Mouse (Mus musculus): ENCODE measurements around the gene Gm37240. TPM values are rescaled to one million over a fixed set of nuclear protein-coding genes. Genes with fewer than 3 reads are reported as not detected.

The Gm37240 gene
- polyA plus RNA-seq, 1 experiment from 2014 or later, result 3.0 TPM

DNA sequence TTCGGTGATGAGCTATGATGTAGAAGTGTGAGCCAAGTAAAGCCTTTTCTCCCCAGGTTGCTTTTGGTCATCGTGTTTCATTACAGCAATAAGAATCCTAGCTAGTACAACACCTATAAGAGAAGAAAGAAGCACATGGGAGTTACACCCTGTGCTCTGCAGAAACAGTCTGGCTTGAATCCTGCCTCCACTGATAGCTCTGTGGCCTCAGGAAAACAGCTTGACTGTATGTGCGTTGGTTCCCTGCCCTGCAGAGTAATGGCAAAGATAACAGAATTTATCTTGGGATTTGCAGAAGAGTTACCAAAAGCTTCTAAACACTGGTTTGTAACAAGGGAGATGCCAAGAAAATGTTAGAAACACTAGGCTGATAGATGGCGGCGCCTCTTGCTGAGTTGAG, 75.3 kb downstream of the Gm37240 start:
- 70% methylated on average over 5 of the region's 5 CpGs for whole genome bisulfite sequencing
- DNase-seq (ENCODE audit: low spot score), result no peak
- no peaks in the 10 kb centered on the region for H3K36me3 ChIP-seq

DNA sequence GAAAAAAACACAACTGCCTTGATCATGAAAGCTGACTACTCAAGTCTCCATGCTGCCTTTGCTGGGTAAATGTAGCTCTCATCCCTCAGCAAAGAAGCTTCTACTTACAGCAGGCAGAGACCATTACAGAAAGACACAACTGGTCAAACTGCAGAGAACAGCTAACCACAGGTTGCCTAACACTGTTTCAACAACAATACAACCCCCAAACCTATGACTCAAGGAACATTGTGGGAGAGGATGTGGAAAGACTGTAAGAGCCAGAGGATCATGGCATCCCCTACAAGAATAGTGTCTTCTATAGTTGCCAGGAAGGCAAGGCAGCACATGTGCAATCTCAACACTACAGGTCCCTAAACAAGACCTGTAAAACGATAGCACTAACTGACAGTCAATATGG, 94.2 kb downstream of the Gm37240 start:
- H3K9me3 ChIP-seq, result no peaks in the 10 kb centered on the region
- no peaks in the 10 kb centered on the region for H3K4me1 ChIP-seq
- H3K27me3 ChIP-seq (ENCODE audit: insufficient read depth, poor library complexity, severe bottlenecking), result no peaks in the 10 kb centered on the region
- H3K36me3 ChIP-seq, result no peaks in the 10 kb centered on the region
- H3K27ac ChIP-seq, result no peak overlapping the region
- no peak for DNase-seq (ENCODE audit: low spot score)
- H3K4me3 ChIP-seq, result no peak overlapping the region
- 84% methylated on average over 1 of the region's 1 CpGs for whole genome bisulfite sequencing

More for the DNA sequence above, 75.3 kb downstream of the Gm37240 start:
- Histone ChIP-seq H3K4me3 (no peak overlapping the region), H3K4me1 (peaks cover 22% of the 10 kb centered on the region), H3K27ac (no peak overlapping the region), H3K9me3 (no peaks in the 10 kb centered on the region), H3K27me3 (ENCODE audit: insufficient read depth, poor library complexity, severe bottlenecking) (no peaks in the 10 kb centered on the region)

DNA sequence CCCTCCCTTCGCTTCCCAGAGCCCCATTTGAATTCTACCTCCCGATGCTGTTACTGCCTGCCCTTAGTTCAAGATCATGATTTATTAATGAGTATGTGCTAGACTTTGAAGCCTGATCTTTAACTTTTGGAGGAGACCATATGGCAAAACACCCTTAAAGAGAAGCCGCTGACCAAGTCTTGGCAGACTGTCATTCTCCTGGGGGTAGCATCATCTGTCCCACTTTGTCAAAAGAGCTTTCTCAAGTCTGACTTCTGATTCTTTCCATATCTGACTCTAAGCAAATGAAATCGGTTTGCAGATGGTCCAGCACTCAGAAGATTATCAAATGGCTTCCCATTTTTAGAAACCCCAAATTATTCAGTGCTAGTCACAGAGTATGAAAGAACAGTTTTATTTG, 97.6 kb downstream of the Gm37240 start:
- Histone ChIP-seq H3K4me3 (no peak overlapping the region), H3K9me3 (no peaks in the 10 kb centered on the region), H3K4me1 (no peaks in the 10 kb centered on the region), H3K27me3 (ENCODE audit: insufficient read depth, poor library complexity, severe bottlenecking) (no peaks in the 10 kb centered on the region), H3K27ac (no peak overlapping the region), H3K36me3 (no peaks in the 10 kb centered on the region)
- WGBS, result 81% methylated on average over 4 of the region's 4 CpGs
- DNase-seq (ENCODE audit: low spot score), result no peak

DNA sequence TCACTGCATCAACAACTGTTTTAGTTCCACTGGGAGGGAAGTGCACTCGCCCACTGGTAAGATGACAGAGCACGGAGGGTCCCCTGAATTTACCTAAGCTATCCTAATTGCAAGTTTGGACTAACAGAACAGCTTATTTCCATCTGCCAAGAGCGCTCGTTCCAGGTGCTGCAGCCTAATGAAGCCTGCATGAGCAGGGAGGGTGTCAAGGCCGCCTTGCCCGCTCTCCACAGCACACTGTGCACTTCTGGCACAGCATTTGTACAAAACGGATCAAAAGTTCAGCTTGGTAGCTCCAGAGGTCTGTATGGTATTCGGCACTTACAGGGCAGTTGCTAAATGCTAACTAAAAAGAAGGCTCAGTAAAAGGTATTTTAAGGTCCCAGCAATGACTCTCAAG, 100.8 kb downstream of the Gm37240 start:
- 85% methylated on average over 8 of the region's 8 CpGs for WGBS
- Histone ChIP-seq H3K27me3 (ENCODE audit: insufficient read depth, poor library complexity, severe bottlenecking) (no peaks in the 10 kb centered on the region), H3K27ac (no peak overlapping the region), H3K36me3 (no peaks in the 10 kb centered on the region), H3K9me3 (no peaks in the 10 kb centered on the region), H3K4me1 (no peaks in the 10 kb centered on the region), H3K4me3 (no peak overlapping the region)
- no peak for DNase-seq (ENCODE audit: low spot score)

DNA sequence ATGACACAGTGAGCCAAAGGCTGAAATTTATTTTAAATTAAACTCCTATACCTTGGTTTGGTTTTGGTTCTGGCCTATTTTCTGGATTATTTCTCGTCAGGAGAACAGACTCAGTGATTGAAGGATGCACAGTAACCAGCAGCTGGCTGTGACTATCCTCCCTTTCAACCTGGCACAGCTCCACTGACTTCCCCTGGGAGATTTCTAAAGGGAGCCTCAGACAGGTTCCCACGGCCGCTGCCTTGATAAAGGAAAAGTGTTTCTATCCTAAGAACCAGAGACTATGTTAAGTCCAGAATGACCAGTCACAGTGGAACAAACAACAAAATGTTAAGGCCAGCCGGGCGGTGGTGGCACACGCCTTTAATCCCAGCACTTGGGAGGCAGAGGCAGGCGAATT, 106.4 kb downstream of the Gm37240 start:
- DNase-seq (ENCODE audit: low spot score), result peak; percentile 72
- H3K4me1 ChIP-seq, result peaks cover 10% of the 10 kb centered on the region; the same call in 1 of the 2 replicates
- H3K36me3 ChIP-seq, result no peaks in the 10 kb centered on the region
- H3K9me3 ChIP-seq, result no peaks in the 10 kb centered on the region
- H3K27ac ChIP-seq, result no peak overlapping the region
- 64% methylated on average over 7 of the region's 7 CpGs for WGBS
- H3K4me3 ChIP-seq, result no peak overlapping the region
- no peaks in the 10 kb centered on the region for H3K27me3 ChIP-seq (ENCODE audit: insufficient read depth, poor library complexity, severe bottlenecking)

- H3K27me3 ChIP-seq (ENCODE audit: insufficient read depth, poor library complexity, severe bottlenecking), result no peaks in the 10 kb centered on the region
- no peak for DNase-seq (ENCODE audit: low spot score)
- H3K4me3 ChIP-seq, result no peak overlapping the region
- H3K36me3 ChIP-seq, result no peaks in the 10 kb centered on the region
- 79% methylated on average over 2 of the region's 2 CpGs for WGBS
- H3K4me1 ChIP-seq, result peaks cover 12% of the 10 kb centered on the region
- no peak overlapping the region for H3K27ac ChIP-seq
- no peaks in the 10 kb centered on the region for H3K9me3 ChIP-seq
Observed at GRCm38 (mm10) chr3:85780332-85780731, 107.0 kb downstream of the Gm37240 start.

DNA sequence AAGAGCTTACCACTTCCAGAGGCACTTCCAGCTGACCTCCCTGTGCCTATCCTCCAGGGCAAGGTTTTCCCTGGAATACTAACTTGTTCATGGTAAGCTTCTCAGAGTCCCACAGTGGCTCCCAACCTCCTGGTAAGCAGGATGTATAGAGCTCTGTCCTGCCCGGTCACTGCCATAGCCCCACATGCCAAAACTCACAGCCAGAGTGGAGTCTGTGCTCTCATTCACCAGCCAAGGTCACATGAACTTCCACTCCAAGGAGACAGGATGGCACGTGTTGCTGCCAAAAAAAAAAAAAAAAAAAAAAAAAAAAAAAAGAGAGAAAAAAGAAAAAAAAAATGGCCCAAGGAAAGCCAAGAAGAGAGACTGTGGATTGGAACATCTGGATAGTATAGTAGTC, 109.5 kb downstream of the Gm37240 start:
- 75% methylated on average over 2 of the region's 2 CpGs for WGBS

DNA sequence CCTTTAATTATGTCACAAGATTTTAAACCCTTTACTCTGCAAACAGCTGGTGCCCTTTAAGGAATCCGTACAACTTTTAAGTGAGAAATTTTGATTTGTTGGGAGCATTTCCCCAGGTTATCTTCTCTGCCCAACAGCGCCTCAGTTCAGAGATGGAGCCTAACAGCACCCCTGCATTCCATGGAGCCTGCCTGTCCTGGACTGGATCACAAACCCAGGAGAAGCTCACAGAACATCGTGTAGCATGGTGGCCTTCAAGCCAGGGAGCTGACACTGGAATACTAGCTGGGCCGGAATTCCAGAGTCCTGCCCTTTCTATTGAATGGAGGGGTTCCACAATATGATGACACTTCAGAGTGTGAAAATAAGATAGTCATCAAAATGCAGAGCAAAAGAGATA, 110.0 kb downstream of the Gm37240 start:
- H3K36me3 ChIP-seq, result no peaks in the 10 kb centered on the region
- peaks cover 29% of the 10 kb centered on the region for H3K4me1 ChIP-seq
- peak; percentile 67 for DNase-seq (ENCODE audit: low spot score)
- H3K27ac ChIP-seq, result no peak overlapping the region
- H3K4me3 ChIP-seq, result no peak overlapping the region
- H3K9me3 ChIP-seq, result no peaks in the 10 kb centered on the region
- WGBS, result 80% methylated on average over 4 of the region's 4 CpGs
- no peaks in the 10 kb centered on the region for H3K27me3 ChIP-seq (ENCODE audit: insufficient read depth, poor library complexity, severe bottlenecking)

More for the DNA sequence above, 109.5 kb downstream of the Gm37240 start:
- Histone ChIP-seq H3K4me3 (no peak overlapping the region), H3K4me1 (peaks cover 29% of the 10 kb centered on the region), H3K27ac (no peak overlapping the region), H3K36me3 (no peaks in the 10 kb centered on the region), H3K27me3 (ENCODE audit: insufficient read depth, poor library complexity, severe bottlenecking) (no peaks in the 10 kb centered on the region), H3K9me3 (no peaks in the 10 kb centered on the region)
- no peak for DNase-seq (ENCODE audit: low spot score)

DNA sequence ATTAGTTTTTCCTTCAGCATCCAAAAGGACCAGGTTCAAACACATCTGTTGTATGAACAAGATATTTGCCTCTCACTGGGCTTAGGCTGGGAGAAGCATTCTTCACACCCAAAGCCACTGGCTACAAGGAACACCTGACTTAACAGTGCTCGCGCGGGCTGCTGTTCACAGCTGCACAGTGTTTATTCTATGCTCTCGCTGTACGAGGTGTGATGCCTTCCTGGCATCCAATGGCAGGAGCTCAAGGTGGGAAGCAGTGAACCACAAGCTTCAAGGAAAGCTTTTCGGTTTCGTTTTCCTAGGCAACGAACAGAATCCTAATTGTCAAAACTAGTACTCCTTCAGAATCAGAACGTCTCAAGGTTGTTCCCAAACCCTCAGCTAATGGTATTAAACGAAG, 110.6 kb downstream of the Gm37240 start:
- Histone ChIP-seq H3K27me3 (ENCODE audit: insufficient read depth, poor library complexity, severe bottlenecking) (no peaks in the 10 kb centered on the region), H3K9me3 (no peaks in the 10 kb centered on the region), H3K27ac (no peak overlapping the region), H3K4me1 (peaks cover 29% of the 10 kb centered on the region), H3K36me3 (no peaks in the 10 kb centered on the region), H3K4me3 (no peak overlapping the region)
- peak; percentile 28 for DNase-seq (ENCODE audit: low spot score)
- 81% methylated on average over 10 of the region's 10 CpGs for WGBS

- no peaks in the 10 kb centered on the region for H3K9me3 ChIP-seq
- no peaks in the 10 kb centered on the region for H3K27me3 ChIP-seq (ENCODE audit: insufficient read depth, poor library complexity, severe bottlenecking)
- 93% methylated on average over 6 of the region's 6 CpGs for WGBS
- H3K4me3 ChIP-seq, result no peak overlapping the region
- peaks cover 29% of the 10 kb centered on the region for H3K4me1 ChIP-seq
- H3K27ac ChIP-seq, result no peak overlapping the region
- H3K36me3 ChIP-seq, result no peaks in the 10 kb centered on the region
- DNase-seq (ENCODE audit: low spot score), result peak; percentile 25
Observed at GRCm38 (mm10) chr3:85776126-85776525, 111.2 kb downstream of the Gm37240 start.

- DNase-seq (ENCODE audit: low spot score), result peak; percentile 82
- Histone ChIP-seq H3K27ac (no peak overlapping the region), H3K27me3 (ENCODE audit: insufficient read depth, poor library complexity, severe bottlenecking) (no peaks in the 10 kb centered on the region), H3K4me1 (peaks cover 23% of the 10 kb centered on the region), H3K4me3 (no peak overlapping the region), H3K9me3 (no peaks in the 10 kb centered on the region), H3K36me3 (no peaks in the 10 kb centered on the region)
- 17% methylated on average over 4 of the region's 4 CpGs for WGBS
Observed at GRCm38 (mm10) chr3:85773886-85774285, 113.4 kb downstream of the Gm37240 start.

DNA sequence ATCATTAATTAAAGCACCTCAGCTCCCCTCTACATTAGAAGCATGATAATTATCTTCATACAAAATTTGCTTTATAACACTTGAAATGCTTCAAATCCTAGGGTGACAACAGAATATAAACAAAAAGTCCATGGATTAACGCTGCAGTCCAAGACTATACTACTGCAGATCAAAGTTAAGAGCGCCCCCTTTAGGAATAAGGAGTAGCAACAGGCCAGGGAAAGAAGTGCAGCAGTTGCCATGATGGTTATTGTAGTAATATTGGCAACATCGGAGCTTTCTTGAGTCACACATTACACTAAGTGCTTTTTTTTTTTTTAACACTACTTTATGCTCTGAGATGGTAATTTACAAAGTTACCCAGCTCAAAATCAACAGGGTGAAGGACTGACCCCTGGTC, 113.9 kb downstream of the Gm37240 start:
- DNase-seq (ENCODE audit: low spot score), result no peak
- WGBS, result 46% methylated on average over 3 of the region's 3 CpGs
- Histone ChIP-seq H3K27me3 (ENCODE audit: insufficient read depth, poor library complexity, severe bottlenecking) (no peaks in the 10 kb centered on the region), H3K4me1 (peaks cover 23% of the 10 kb centered on the region), H3K9me3 (no peaks in the 10 kb centered on the region), H3K4me3 (no peak overlapping the region), H3K36me3 (no peaks in the 10 kb centered on the region), H3K27ac (no peak overlapping the region)

GRCm38 (mm10) chr3:85764937-85765337, 122.4 kb downstream of the Gm37240 start:
- Histone ChIP-seq H3K36me3 (no peaks in the 10 kb centered on the region), H3K27me3 (ENCODE audit: insufficient read depth, poor library complexity, severe bottlenecking) (no peaks in the 10 kb centered on the region), H3K27ac (no peak overlapping the region), H3K4me3 (no peak overlapping the region), H3K9me3 (no peaks in the 10 kb centered on the region), H3K4me1 (no peaks in the 10 kb centered on the region)
- no peak for DNase-seq (ENCODE audit: low spot score)
- 74% methylated on average over 7 of the region's 7 CpGs for WGBS

DNA sequence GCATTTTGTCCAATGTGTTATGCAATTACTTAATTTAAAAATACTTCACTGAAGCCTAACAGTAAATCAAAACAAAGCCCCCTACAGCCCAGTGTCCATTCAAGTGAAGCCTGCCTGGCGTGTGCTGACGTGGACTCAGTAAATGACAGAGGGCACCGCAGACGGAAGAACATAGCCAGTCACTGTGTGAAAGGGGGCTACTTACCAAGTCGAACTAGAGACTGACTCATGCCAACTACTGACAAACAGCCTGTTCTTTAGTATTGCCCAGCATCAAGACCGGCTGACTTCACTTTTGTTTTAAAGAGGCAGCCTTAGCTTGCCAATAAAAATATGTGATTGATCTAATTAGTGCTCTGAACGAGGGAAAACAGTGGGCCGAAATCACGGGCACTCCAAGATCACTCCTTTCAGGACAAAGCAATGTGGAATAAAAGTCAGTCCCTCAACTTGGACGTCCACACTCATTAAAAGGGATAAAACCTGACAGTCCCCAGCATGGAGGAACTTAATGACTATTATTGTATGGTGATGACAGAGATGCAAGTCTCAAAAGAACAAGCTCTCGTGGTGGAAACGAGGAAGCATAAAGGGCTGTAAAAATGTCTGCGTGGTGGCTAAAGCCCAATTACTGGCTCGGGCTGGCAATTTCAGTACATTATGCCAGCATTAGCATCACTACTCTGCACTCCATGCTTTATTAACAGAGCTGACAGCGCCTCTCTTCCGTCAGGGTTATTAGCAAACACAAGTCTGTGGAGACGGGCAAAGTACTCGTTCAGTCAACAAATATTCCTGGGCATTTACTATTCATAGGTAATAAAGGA, 123.1 kb downstream of the Gm37240 start:
- Histone ChIP-seq H3K36me3 (no peaks in the 10 kb centered on the region), H3K27ac (no peak overlapping the region), H3K4me3 (no peak overlapping the region), H3K9me3 (no peaks in the 10 kb centered on the region), H3K27me3 (ENCODE audit: insufficient read depth, poor library complexity, severe bottlenecking) (no peaks in the 10 kb centered on the region), H3K4me1 (no peaks in the 10 kb centered on the region)
- no peak for DNase-seq (ENCODE audit: low spot score)
- WGBS, result 81% methylated on average over 18 of the region's 18 CpGs
